Mouse (Mus musculus) regulatory T cell (primary cell): ENCODE measurements around the gene Olfr1368.
"Not testable (repeated sequence)": the region's sequence is repeated elsewhere in the genome, so short reads cannot be mapped to it uniquely, and the experiment has no call there.

Experiments
- in situ Hi-C: fragments of 300-600 bp; cut with MboI, MseI; formaldehyde crosslinking; loops from one replicate; pipeline ENCODE4 v1.15.1; 2025; ENCODE audit warnings: high pct_unique_total_duplicates

The Olfr1368 gene

DNA sequence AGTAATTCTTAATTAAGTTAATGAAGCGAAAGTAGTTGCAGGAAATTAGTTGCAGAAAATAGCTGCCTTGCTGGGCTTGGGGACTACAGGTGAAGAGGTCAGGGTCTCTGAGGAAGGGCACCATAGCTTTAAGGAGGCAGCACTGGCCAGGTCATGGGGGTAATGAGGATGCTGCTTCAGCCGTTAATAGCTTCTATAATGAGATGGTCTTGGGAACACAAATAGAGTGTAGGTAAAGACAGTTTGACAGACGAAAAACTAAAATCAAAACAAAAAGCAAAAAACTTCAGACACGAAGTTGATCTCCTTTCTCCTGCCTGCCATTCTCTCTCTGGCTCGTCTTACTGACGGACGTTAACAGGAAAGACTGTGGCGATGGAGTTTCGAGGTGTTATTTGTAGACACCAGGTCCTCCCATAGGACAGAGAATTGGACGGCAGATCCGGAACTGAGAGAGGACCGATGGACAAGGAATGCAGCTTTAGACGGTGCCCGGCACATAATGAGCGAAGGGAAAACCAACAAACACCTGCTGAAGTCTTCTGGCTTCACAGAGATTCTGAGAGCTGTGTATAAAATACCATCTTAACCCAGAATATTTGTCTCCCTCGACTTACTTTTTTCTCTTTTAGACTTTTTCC is 22.8 kb upstream of the Olfr1368 start:
- in situ Hi-C loops, result loop anchor here (10.0 kb wide), 2 partner anchors 546 to 746 kb away; partner anchors contain the start of genes Hist1h2ai, Hist1h2bl and Hist1h3h

- in situ Hi-C loops, result loop anchor here (10.0 kb wide), 2 partner anchors 547 to 747 kb away; partner anchors contain the start of genes Hist1h2ai, Hist1h2bl and Hist1h3h
Measured at GRCm38 (mm10) chr13:21167910-21168300, 22.2 kb upstream of the Olfr1368 start.

DNA sequence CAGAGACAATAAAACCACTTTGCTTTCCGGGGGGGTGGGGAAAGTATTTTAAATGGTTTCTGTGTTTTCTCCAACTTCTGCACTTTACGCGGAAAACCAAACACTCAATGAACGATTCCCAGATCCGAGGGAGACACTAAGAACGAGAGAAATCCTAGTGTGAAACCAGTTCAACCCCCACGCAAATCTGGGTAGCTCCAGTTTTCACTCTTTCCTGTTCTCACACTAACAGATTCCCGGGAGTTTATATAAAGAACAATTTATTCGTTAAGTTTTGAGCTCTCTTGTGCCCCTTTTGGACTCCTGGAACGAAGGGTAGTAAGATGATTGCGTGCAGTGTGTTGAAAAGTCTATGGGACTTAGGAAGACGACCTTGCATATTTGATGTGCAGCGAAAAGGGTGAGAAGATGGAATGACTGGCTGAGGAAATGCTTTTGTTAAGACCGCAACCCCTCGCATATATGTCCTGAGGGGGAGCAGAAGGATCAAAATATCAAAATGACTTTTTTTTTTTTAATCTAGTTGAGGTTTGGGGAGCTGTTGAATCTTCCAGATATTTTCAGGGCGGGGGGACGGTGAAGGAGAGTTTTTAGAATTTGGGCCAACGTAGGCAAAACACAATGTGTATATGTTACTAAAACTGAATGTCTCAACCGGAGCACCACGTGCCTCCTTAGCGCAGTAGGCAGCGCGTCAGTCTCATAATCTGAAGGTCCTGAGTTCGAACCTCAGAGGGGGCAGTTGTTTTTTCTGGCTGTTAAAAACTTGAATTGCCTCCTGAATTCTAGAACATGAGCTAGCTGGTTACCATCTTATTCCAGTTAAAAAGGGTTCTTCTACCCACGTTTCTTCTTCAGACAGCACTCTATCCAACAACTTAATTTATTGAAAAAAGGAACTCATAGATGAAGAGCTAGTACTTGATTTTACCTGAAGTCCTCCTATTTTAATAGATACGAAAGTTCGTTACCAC is 21.6 kb upstream of the Olfr1368 start:
- in situ Hi-C loops, result loop anchor here (10.0 kb wide), 2 partner anchors 548 to 748 kb away; partner anchors contain the start of genes Hist1h2ai, Hist1h2bl and Hist1h3h

DNA sequence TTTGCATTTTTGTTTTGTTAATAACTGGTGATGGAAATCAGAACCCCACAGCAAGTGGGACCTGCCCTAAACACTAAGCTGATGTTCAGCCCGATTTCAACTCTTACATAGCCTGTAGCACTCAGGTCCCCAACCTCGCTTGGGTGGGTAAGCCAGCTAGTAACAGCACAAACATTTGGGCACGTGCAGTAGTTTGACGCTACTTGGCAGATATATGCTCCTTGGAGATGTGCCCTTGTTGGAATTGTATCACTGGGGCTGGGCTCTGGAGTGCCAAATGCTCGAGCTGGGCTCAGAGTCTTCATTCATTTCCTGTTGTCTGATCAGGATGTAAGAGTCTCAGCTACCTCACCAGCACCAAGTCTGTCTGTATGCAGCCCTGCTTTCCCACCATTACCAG is 16.9 kb upstream of the Olfr1368 start:
- in situ Hi-C loops, result loop anchor here (5.0 to 10.0 kb wide), 3 partner anchors 165 to 752 kb away; partner anchors contain the start of genes Hist1h2ai, Hist1h2bl and Hist1h3h

- in situ Hi-C loops, result loop anchor here (5.0 to 10.0 kb wide), 3 partner anchors 166 to 753 kb away; partner anchors contain the start of genes Hist1h2ai, Hist1h2bl and Hist1h3h
Measured at GRCm38 (mm10) chr13:21161591-21161990, 15.9 kb upstream of the Olfr1368 start.

GRCm38 (mm10) chr13:21160657-21161590 is 15.3 kb upstream of the Olfr1368 start:
- in situ Hi-C loops, result loop anchor here (5.0 to 10.0 kb wide), 3 partner anchors 166 to 754 kb away; partner anchors contain the start of genes Hist1h2ai, Hist1h2bl and Hist1h3h

GRCm38 (mm10) chr13:21160041-21160511 is 14.4 kb upstream of the Olfr1368 start:
- in situ Hi-C loops, result loop anchor here (5.0 to 10.0 kb wide), 3 partner anchors 167 to 755 kb away; partner anchors contain the start of genes Hist1h2ai, Hist1h2bl and Hist1h3h

GRCm38 (mm10) chr13:21159475-21159819 is 13.8 kb upstream of the Olfr1368 start:
- in situ Hi-C loops, result loop anchor here (10.0 kb wide), 1 partner anchor 845 kb away; no protein-coding TSS in a partner anchor

- in situ Hi-C loops, result loop anchor here (10.0 kb wide), 1 partner anchor 844 kb away; no protein-coding TSS in a partner anchor
Measured at GRCm38 (mm10) chr13:21158785-21159474, 13.3 kb upstream of the Olfr1368 start.

DNA sequence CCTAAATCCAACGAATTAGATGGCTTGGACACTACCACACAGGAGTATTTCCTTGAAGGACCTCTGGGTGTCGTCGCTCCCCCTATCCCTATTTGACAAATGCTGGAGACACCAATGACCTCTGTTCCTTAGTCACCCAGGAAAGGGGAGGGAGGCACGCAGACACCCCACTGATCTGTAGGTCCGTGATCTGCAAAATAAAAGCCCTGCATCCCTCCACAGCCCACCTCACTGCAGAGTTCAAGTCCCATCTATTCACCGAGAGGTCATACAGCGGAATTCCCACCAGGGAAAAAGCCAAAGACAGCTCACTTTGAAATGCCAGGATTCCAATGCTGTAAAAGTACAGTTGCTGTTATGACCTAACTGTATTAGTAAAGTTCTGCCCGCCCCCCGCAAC is 12.4 kb upstream of the Olfr1368 start:
- in situ Hi-C loops, result loop anchor here (10.0 kb wide), 1 partner anchor 843 kb away; no protein-coding TSS in a partner anchor

- in situ Hi-C loops, result loop anchor here (10.0 kb wide), 1 partner anchor 841 kb away; no protein-coding TSS in a partner anchor
Measured at GRCm38 (mm10) chr13:21155888-21156287, 10.2 kb upstream of the Olfr1368 start.

- in situ Hi-C loops, result no loop called here
Measured at GRCm38 (mm10) chr13:21142421-21142820, 3.2 kb downstream of the Olfr1368 start.

DNA sequence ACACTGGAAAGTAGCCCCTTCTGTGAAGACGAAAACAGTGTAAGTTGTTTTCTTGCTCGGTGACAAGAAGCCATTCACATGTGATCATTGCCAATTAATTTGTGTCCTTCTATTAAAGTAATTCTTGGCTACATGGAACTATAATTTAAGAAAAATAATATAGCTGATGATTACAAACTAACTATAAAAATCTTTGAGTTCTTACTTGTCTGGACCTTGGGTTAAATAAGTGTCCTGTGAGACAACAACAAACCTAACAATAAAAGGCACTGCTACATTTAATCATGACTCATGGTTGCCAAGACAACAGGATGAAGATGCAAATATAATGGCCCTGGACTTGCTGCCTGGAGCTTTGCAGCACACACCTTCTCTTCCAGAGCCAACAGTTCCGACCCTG is 16.3 kb downstream of the Olfr1368 start, which contains the start of gene Olfr263:
Gene Olfr263 (plus strand): TSS at position 301 of the 400 bp plus-strand sequence.
- in situ Hi-C loops, result not testable (repeated sequence)

- in situ Hi-C loops, result no loop called here
Measured at GRCm38 (mm10) chr13:21114121-21114520, 31.5 kb downstream of the Olfr1368 start.

- in situ Hi-C loops, result not testable (repeated sequence)
Measured at GRCm38 (mm10) chr13:21111183-21111582, 34.5 kb downstream of the Olfr1368 start, which contains the start of gene Olfr1369-ps1. Olfr1369-ps1 (plus strand) TSS chr13:21111483.

DNA sequence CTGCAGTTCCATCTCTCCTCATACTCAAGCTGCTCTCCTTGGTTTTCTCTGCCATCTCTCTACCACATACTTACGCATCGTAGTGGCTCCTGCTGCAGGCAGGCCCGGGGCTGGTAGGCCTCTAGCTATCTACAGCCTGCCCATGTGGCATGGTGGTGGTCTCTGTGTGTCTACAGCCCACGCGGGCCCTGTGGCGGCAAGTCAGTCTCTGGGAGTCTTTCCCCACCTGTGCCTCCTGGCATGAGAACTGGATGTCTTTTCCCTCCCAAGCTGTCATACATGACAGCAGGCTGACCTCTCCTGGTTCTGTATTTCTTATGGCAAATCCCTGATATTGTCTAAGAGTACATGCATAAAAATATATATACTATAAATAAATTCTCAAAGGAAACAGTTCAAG is 35.2 kb downstream of the Olfr1368 start:
- in situ Hi-C loops, result no loop called here

DNA sequence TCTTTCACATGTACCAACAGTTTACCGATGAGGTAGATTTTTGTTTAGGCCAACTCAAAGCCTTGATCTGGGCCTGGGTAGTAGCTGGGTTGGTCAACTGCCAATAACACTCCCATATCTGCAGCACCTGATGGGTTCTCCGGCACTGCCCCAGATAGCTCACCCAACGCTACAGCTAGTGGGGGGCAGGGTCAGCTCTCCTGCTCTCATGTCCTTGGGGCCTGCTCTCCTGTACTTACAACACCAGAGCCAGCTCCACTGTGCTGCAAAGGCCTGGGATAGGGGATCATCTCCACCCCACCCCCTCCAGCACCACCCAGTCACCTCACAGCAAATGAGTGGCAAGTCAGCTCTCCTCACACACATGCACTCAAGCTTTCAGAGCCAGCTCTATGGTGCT is 35.9 kb downstream of the Olfr1368 start:
- in situ Hi-C loops, result no loop called here
